Mouse (Mus musculus): ENCODE results near the gene Serpina12.

Gene Serpina12

DNA sequence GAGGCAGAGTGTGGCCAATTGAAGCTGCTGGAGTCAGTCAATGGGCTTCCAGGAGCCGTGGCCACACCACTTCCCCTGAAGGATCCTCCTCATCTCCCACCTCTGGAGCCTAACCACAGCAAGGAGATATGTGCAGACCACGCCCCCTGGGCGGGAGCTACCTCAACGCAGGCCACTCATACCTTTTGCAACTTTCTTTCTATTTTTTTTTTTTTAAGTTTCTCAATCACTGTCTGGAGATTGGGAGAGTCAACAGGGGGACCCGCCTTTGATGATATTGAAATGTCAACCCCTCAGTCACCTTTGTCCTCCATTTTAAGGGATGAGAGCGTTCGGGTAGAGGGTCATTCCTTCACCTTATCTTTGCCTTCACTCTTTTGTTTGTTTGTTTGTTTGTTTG is at the start of gene Serpina12:
TSS of gene Serpina12 (minus strand) at position 101 of the 400 bp plus-strand sequence.
- DNase-seq (ENCODE audit: low spot score) = no peak

DNA sequence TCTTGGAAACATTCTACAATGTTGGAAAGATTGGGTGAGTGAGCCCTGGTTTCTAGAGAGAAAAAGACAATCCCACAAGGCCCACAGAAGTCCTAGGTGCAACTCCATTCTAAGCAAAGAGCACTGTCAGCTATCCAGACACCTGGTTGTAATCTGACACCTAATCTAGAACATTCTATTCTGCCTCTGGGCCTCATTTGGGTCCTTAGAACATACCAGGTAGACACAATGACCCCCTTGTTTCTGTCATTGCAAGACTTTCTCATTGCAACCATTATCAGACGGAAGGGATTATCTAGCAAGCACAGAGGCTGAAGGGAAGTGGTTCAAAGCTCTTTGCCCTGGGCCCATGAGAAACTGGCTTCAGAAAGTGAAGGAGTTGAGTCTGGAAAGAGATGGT is 47.1 kb upstream of the Serpina12 start:
- no peak for DNase-seq (ENCODE audit: low spot score)

DNA sequence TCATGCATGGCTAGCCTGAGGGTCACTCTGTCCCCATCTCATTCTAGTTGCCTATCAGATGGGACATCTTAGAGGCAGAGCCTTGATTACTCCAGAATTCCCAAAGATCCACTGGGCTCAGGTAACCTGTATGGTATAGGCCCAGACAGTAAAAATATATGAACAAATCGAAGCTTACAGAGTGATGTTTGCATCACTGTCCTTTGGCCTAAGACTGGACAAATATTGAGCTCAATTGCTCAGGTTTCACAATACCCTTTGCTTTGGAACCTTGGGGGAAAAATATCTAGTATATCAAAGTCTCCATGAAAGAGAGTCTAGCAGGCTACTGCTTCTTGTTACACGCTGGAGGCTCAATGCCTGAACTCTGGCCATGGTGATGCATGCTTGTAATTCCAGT is 45.9 kb upstream of the Serpina12 start:
- DNase-seq (ENCODE audit: low spot score) = no peak

DNA sequence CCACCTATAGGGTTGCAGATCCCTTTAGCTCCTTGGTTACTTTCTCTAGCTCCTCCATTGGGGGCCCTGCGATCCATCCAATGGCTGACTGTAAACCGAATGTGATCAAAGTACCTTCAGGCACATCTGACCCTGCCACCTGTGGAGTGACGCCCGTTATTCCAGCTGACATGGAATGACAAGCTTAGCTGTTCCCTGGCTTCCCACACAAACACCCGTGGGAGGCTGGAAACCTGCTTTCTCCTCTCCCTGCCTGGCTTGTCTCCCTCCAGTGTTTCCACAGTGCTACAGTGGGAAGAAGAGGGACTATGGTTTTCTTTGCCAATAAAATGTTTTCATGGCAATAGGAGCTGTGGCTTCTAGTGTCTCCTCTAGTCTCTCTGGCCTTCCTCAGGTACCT is 28.0 kb upstream of the Serpina12 start:
- no peak for DNase-seq (ENCODE audit: low spot score)

DNA sequence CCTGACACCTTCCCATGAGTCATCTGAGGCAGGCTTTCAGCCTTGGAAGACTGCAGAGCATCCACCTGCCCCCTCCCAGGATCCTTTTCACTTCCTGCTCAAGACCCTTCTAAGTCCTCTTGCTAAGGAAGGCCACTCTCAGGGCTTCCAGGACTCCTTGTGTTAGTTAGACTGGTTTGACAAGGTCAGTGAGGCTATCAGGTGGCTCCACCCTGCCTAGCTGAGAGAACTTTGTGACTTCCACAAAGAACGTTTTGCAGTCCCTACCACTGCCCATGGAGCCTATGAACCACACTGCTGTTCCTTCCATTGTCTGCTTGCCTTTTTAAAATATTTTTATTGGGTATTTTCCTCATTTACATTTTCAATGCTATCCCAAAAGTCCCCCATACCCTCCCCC is 27.5 kb upstream of the Serpina12 start:
- no peak for DNase-seq (ENCODE audit: low spot score)

DNA sequence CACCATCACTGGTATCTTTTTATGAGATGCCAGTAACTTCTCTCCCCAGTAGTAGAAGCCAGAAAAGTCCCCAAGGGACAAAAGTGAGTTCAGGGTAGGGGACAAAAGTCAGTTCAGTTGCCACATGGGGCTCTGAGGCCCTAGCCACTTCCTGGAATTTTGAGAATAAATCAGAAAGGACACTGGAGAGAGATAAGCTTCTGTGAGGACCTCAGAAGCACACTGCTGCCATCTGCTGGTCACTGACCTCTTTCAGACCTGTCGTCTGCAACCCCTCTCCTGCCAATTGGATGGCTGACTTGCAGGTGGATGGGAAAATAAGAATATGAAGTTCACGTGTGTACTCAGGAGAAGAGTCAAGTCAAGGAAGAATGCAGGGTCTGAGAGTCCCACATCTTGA is 25.4 kb upstream of the Serpina12 start:
- DNase-seq (ENCODE audit: low spot score) = peak; percentile 14

DNA sequence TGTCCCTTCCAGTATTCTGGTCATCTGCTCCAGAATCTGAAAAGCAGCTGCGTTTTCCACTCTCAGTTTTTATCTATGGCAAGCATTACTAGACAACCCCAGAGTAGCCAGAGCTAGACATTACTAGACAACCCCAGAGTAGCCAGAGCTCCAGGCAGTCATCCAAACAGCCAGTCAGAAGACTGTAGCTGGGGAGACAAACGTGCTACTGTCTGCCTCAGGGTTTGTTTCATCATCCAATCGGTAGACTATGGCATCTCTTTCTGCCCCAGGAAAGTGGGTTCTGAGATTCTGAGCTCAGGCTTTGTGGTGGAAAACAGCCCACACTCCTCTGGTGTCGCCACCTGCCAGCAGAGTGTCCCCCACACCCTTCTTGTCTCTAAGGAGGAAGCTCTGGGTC is 23.3 kb upstream of the Serpina12 start:
- no peak for DNase-seq (ENCODE audit: low spot score)

DNA sequence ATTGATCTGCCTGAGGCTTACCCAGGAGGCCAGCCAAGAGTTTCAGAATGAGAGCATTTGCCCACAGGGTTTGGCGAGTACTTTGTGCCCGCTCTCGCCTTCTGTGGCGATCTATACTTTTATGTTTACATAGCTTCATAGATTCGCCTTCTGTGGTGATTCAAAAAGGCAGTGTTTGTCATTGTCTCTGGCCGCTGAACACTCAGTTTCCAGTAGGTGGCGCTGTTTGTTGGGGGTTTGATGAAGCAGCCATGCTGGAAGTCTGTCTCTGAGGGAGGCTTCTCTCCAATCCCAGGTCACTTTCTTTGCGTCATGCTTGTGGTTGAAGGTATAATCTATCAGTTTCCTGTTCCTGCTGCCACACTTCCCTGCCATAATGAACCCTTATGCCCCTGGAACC is 22.0 kb upstream of the Serpina12 start:
- DNase-seq (ENCODE audit: low spot score) = peak; percentile 22

DNA sequence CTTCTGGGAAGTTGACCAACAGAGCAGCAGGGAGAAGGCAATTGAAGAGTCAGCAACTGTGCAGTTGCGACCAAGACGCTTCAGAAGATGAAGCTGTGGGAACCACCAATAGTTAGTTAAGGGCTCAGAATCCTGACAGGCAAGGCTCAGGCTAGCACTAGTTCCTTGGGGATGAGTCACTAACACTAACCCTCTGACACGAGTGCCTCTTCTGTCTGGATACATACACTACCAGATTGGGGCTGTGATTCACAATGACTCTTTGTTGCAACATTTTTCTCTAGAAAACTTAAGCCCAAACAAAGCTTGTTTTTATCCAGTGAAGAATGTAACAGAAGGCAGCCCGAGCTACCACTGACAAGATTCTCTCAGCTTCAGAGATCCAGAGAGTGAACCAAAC is 20.8 kb upstream of the Serpina12 start:
- DNase-seq (ENCODE audit: low spot score) = no peak

DNA sequence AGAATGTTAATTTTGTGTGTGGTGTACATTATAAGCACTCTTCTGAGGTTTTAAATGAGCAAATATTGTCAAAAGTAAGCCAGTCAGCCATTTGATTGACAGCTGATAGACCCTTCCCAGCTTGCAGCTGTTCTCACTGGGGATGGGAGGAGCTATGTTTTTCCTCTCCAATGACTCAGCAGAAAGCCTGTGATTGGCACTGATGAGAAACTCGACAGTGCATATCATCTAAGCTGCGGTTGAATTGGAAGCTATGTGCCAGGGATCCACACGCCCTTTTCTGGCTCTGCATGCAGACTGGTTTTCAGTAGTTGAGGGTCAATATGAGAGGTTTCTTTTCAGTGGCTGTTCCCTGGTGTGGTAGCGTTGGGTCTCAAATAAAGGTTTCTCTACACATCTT is 20.3 kb upstream of the Serpina12 start:
- no peak for DNase-seq (ENCODE audit: low spot score)

DNA sequence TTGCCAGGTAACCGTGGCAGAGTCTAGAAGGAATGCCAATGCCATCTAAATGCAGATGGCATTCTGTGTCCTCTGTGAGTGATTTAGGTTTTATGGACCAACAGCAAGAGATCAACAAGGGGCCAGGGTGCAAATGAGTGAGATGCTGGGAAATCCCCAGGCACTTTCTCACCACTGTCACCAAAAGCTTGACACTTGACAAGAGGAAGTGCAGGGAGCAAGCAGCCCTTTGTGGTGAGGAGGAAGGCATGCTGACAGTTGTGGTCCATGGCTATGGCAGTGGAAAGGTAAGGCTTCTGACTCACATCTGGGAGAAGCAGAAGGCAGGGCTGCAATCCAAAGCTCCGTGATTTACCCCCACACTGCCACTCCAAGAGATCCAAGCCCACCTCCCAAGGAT is 17.6 kb upstream of the Serpina12 start:
- DNase-seq (ENCODE audit: low spot score) = no peak

DNA sequence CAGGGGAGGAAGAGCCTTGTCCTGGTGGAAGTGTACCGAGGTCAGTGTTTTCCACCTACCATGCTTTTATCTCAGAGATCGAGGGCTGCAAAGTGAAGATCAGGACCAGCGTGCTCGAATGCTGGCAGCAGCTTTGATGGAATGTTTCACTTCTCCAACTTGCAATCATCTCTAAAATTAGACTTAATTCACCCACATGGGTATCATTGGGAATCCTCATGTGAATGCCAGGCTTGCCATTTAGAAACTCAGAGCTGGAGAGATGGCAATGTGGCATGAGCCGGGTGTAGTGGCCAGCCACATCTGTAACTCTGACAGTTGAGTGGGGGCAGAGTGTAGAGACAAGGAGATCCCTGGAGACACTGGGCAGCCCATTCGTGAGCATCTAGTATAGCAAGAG is 15.9 kb upstream of the Serpina12 start:
- no peak for DNase-seq (ENCODE audit: low spot score)

DNA sequence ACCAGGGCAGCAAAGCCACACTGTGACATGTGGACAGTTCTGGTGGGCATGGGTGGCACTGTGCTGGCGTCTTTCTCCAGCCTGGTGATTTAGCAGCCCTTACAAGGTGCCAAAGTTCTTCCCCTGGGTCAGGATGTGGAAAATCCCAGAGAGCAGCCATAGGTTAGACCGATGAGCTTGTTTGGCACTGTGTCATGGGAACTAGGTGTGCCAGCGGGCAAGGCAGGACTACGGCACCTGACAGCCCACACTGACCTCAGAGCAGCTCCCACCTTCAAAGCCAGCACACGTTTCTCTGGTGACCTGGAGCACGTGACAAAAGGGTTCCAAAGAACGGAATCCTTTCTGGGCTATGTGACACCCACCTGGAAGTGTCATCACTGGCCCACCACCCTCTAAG is 13.3 kb upstream of the Serpina12 start:
- DNase-seq (ENCODE audit: low spot score) = no peak

DNA sequence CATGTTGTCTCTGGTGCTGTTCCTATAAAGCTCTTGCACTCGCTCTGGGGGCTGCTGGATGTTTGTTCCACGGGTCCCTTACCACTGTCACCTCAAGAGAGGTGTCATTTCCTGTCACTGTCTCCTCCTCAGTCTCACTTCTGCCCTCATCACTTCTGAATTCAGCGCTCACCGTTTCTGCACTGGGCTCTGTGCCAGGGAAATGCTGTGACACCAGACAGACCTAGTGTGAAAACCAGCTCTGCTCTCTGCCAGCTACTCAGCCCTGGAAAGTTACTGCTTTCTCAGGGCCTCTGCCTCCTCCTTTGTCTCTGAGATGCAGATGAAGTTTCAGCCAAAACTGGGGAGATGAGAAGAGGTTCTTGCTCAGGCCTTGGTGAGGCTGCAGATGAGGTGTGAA is 12.8 kb upstream of the Serpina12 start:
- no peak for DNase-seq (ENCODE audit: low spot score)

DNA sequence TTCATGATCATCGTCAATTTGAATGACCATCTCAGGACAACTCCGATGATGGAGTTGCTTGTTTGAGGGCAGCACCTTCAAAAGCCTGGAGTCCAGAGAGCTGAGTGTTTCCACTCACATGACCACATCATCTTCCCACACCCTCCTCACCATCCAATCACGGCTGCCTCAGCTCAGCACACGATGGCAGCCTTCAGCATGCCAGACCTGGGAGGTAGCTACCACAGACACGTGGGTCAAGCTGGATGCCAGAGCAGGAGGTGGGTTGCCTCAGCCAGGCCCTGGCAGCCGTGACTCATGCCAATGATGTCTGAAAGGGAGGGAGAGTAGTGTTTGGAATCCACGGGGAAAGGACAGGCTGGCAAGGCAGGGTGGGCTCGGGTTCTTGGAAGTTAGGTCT is 11.5 kb upstream of the Serpina12 start:
- no peak for DNase-seq (ENCODE audit: low spot score)

DNA sequence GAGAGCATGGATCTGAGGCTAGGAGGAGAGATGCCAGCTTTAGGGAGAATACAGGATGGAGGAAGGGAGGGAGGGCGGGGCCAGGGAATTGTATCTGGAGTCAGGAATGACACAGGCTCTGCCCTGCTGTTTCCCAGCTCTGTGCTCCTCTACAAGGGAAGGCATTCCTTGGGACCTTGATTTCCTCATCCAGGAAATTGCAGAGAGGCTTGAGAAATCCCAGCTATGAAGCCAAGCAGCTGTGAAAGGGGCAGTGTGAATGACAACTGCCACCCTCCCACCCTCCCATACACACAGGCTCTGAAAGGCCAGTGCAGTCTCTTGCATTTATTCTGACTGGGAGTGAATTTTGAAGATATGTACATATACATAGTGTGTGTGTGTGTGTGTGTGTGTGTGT is 9.8 kb upstream of the Serpina12 start:
- DNase-seq (ENCODE audit: low spot score) = no peak

DNA sequence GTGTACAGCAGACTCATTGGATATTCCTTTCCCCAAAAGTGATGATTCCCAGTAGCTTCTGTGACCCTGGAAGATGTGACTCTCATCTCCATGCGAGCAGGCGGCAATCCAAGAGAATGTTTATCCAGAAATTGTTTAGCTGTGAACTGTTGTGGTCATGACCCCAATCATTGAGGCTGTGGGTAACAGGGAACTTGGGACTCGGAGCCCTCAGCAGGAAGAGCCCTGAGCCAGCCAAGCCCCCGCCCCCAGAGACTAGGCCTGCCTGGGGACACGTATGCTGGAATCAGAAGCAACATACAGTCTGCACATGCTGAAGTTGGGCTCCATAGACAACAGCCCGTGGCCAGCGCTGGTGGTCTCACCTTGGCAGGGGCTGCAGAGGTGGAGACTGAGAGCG is 1.5 kb upstream of the Serpina12 start:
- no peak for DNase-seq (ENCODE audit: low spot score)

DNA sequence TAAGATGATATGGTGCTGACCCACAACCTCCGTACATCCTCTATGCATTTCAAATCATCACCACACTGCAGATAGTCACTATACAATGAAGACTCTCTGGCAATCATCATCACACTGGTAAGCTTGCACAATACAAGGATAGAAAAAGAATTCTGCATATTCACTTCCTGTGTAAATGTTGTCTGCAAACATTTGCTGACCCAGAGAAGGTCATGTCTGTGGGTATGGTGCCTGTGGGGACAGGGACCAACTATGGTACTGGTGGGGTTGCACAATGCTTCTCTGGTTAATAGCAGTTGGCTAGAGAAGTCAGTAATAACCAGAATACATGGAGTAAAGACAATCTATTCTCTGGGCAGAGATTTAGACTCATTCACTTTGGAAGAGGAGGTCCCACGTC is 1.5 kb downstream of the Serpina12 start:
- DNase-seq (ENCODE audit: low spot score) = no peak

DNA sequence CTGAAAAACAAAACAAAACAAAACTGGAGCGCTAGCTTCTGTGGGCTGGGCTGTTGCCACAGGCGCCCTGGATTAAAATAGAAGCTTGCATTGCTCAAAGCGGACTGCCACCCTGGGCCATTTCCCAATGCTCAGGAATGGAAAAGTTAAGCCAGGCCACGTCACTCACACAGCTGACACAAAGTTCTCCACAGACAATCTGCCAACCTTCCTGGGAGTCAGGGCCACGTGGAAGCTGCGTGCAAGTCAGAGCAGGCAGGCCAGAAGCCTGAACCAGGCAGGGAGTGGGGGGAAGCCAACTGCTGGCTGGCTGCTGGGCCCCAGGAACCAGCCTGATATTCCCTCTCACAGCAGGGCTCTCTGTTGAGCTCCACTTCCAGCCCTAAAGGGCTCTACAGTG is 2.8 kb downstream of the Serpina12 start:
- no peak for DNase-seq (ENCODE audit: low spot score)

DNA sequence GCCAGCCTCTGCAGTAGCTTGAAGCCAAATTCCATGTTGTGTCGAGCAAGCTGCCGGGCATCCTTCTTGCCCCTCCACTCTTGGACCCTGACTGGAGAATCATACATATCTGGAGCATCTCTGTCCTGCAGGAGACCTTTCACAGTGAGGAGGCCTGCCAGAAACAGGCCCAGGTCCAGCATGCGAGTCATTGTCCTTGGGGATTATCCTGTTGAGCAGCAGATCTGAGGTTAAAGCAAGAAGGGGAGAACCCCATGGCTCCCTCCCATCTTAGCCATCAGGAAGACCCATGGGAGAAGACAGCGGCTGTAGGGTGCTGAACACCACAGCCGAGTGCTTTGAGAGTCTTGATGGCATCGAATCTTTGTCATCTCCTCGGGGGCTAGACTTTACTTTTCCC is 6.1 kb downstream of the Serpina12 start:
- DNase-seq (ENCODE audit: low spot score) = no peak

DNA sequence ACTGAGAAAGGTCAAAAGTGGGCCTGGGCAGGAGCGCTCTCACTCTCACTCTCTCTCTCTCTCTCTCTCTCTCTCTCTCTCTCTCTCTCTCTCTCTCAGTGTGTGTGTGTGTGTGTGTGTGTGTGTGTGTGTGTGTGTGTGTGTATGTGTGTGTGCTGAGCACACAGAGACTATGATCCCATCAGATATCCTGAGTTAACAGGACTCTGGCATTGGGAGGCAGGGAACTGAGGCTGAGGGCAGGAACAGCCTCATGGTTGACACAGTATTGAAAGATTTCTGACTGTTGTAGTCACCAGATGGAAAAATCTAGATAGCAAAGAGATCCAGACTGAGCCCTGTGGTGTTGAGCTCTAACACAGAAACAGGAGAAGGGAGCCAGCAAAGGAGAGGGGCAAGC is 10.5 kb downstream of the Serpina12 start:
- DNase-seq (ENCODE audit: low spot score) = no peak

DNA sequence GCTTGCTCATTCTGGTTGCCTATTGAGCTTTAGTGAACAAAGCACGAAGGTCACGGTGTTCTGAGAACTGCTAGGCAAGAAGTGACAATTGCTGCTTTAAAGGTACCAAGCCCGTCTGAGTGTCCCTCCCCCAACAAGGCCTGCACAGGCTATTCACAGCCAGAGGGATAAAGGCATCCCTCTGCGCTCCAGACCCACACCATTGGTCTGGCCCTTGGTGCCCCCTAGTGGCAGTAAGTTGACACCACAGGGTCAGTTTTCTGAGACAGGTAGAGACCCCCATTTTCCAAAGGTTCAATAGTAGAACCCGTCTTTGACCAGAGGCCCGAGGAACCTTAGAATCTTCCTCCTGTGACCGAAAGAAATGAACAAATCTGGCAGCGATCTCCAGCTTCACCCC is 14.3 kb downstream of the Serpina12 start:
- DNase-seq (ENCODE audit: low spot score) = no peak

DNA sequence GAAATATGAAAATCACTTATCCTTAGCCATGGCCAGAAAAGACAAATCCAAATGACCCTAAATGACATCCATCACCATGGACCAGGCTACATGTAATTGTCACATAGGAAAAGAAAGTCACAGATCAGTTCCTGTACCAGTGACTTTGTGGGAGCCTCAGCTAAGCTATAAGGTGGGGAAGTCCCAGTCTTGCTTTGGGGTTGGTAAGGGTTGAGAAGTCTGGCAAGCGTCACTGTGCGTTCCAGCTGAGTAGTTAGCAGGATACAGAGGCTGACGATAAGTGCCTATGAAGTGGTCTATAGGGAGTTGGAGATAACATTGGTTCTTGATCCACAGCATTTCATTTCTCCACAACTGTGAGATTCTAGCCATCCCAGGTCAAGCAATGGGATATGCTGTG is 29.0 kb downstream of the Serpina12 start:
- no peak for DNase-seq (ENCODE audit: low spot score)

DNA sequence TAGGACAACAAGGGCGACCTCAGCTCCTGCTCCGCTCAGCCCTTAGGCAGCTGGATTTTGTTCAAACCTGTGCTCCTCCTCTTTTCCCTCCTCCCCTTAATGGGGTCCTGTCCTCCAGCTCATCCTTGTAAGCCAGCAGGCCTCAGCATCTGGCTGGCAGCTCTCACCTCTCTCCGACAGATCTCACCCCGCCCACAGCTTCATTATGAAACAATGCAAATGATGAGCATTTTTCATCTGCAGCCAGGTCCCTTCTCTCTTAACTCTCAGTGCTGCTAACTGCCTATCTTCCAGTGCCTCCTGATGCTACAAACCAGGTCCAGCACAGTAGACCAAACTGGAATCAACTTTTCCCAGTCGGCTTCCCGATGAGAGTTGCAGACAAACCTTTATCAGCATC is 30.6 kb downstream of the Serpina12 start, which contains the start of gene Serpina9:
TSS of gene Serpina9 (minus strand) at position 136 of the 400 bp plus-strand sequence.
- DNase-seq (ENCODE audit: low spot score) = no peak

DNA sequence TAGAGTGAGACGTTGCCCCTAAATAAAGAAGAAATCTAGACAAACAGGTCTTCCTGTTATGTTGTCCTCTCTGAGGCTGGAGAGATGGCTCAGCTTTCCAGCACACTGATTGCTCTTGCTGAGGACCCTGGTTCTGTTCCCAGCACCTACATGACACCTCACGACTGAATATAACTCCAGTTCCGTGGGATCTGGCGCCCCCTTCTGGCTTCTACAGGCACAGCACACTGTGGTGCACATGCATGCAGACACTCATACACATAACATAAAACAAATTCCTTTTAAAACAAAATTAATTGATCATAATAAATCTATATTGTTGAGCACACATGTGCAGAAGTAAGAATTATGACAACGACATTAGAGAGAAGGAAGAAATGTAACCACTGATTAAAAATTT is 39.6 kb downstream of the Serpina12 start:
- DNase-seq (ENCODE audit: low spot score) = no peak
